Mouse (Mus musculus) ES-Bruce4 (cell line): ENCODE results near the gene Cntd1. TPM values are rescaled to one million over a fixed set of nuclear protein-coding genes. Genes with fewer than 3 reads are reported as not detected.

Experiments used
- H3K27ac ChIP-seq: 2 replicates; pipeline ENCODE4 v1.5.1; 2012; ENCODE audit warnings: low read length, inconsistent platforms; ENCODE audit not compliant: insufficient read depth
- H3K27me3 ChIP-seq: 2 replicates; pipeline ENCODE4 v1.6.1; 2012; ENCODE audit warnings: mild to moderate bottlenecking, low read length, inconsistent platforms; ENCODE audit not compliant: control insufficient read depth, poor library complexity, insufficient read depth, severe bottlenecking
- H3K36me3 ChIP-seq: 2 replicates; pipeline ENCODE4 v1.6.1; 2012; ENCODE audit warnings: inconsistent platforms, mild to moderate bottlenecking, low read length, moderate library complexity; ENCODE audit not compliant: control insufficient read depth, poor library complexity, insufficient read depth, severe bottlenecking
- H3K4me1 ChIP-seq: one replicate; pipeline ENCODE4 v1.8.1; 2011; ENCODE audit warnings: low read length; ENCODE audit not compliant: control insufficient read depth, insufficient read depth
- H3K4me3 ChIP-seq: 2 replicates; pipeline ENCODE4 v1.5.1; 2011; ENCODE audit warnings: low read depth, mild to moderate bottlenecking, low read length
- H3K9ac ChIP-seq: 2 replicates; pipeline ENCODE4 v1.6.1; 2012; ENCODE audit warnings: low read depth, mild to moderate bottlenecking, inconsistent platforms; ENCODE audit not compliant: poor library complexity, severe bottlenecking
- H3K9me3 ChIP-seq: replicated peaks from 2 replicates; pipeline ENCODE4 v1.6.1; 2012; ENCODE audit warnings: mild to moderate bottlenecking, low read length, inconsistent platforms; ENCODE audit not compliant: control insufficient read depth, poor library complexity, insufficient read depth, severe bottlenecking
- CTCF ChIP-seq: IDR thresholded peaks from one replicate; pipeline ENCODE4 v1.8.1; 2011; ENCODE audit warnings: low read depth, low read length
- EP300 ChIP-seq: IDR thresholded peaks from 2 replicates; pipeline ENCODE4 v1.6.1; 2011; ENCODE audit warnings: low read depth, low read length; ENCODE audit not compliant: insufficient read depth
- POLR2A ChIP-seq: IDR thresholded peaks from one replicate; pipeline ENCODE4 v1.8.1; 2011; ENCODE audit warnings: low read length; ENCODE audit not compliant: insufficient read depth
- polyA plus RNA-seq: library from polyadenylated mRNA; stranded (reverse); fragments of >200 nt; gene quantifications from 2 replicates; pipeline ENCODE4 v1.2.4, GENCODE M21; 2011; ENCODE audit warnings: low read depth; ENCODE audit not compliant: missing spikeins, insufficient read depth, insufficient read length

The Cntd1 gene
- polyA plus RNA-seq, 1 experiment, result 14.6 TPM

GRCm38 (mm10) chr11:101334023-101334422 lies 55.2 kb downstream of the Cntd1 start:
- no peak overlapping the region for H3K9ac ChIP-seq
- H3K27me3 ChIP-seq, result no peaks in the 10 kb centered on the region
- H3K9me3 ChIP-seq, result no peaks in the 10 kb centered on the region
- no peaks in the 10 kb centered on the region for H3K36me3 ChIP-seq
- no peak overlapping the region for H3K27ac ChIP-seq
- peak overlapping the region; percentile 11 for H3K4me3 ChIP-seq
- no peak for TF ChIP-seq POLR2A
- no peak for TF ChIP-seq CTCF
- TF ChIP-seq EP300, result no peak
- peaks cover 6% of the 10 kb centered on the region for H3K4me1 ChIP-seq

- no peaks in the 10 kb centered on the region for H3K9me3 ChIP-seq
- no peaks in the 10 kb centered on the region for H3K27me3 ChIP-seq
- TF ChIP-seq EP300, result peak; percentile 94
- TF ChIP-seq POLR2A, result peak; percentile 34
- no peak for TF ChIP-seq CTCF
- H3K4me3 ChIP-seq, result peak overlapping the region; percentile 11; the same call in 1 of the 2 replicates
- H3K36me3 ChIP-seq, result no peaks in the 10 kb centered on the region
- peak overlapping the region; percentile 57 for H3K27ac ChIP-seq
- peaks cover 6% of the 10 kb centered on the region for H3K4me1 ChIP-seq
- no peak overlapping the region for H3K9ac ChIP-seq
Measured at GRCm38 (mm10) chr11:101334516-101334915, 55.7 kb downstream of the Cntd1 start.

GRCm38 (mm10) chr11:101335685-101336084 lies 56.9 kb downstream of the Cntd1 start:
- no peaks in the 10 kb centered on the region for H3K36me3 ChIP-seq
- H3K9me3 ChIP-seq, result no peaks in the 10 kb centered on the region
- H3K9ac ChIP-seq, result no peak overlapping the region
- no peak overlapping the region for H3K27ac ChIP-seq
- peak overlapping the region; percentile 14 for H3K4me3 ChIP-seq
- H3K27me3 ChIP-seq, result no peaks in the 10 kb centered on the region
- TF ChIP-seq EP300, result no peak
- peak; percentile 79 for TF ChIP-seq CTCF
- H3K4me1 ChIP-seq, result peaks cover 3% of the 10 kb centered on the region

- no peak for TF ChIP-seq EP300
- TF ChIP-seq POLR2A, result peak; percentile 23
- H3K4me1 ChIP-seq, result peaks cover 2% of the 10 kb centered on the region
- no peak overlapping the region for H3K27ac ChIP-seq
- peak overlapping the region; percentile 71 for H3K4me3 ChIP-seq
- no peaks in the 10 kb centered on the region for H3K27me3 ChIP-seq
- H3K9me3 ChIP-seq, result no peaks in the 10 kb centered on the region
- no peaks in the 10 kb centered on the region for H3K36me3 ChIP-seq
- peak overlapping the region; percentile 30 for H3K9ac ChIP-seq
Measured at GRCm38 (mm10) chr11:101338123-101338760, 59.4 kb downstream of the Cntd1 start.

Other genes with a start within 250 kb of the Cntd1 start
- 7.3 and 7.9 TPM in 2 replicates for gene Naglu, start 209.0 kb upstream of the Cntd1 start, polyA plus RNA-seq
- gene Hsd17b1, start 200.6 kb upstream of the Cntd1 start, polyA plus RNA-seq, result 1.0 TPM in 1 of 2 replicates, not detected in the other
- gene Coasy, start 196.4 kb upstream of the Cntd1 start, polyA plus RNA-seq, result 21.7 and 24.5 TPM in 2 replicates
- gene Mlx, start 191.7 kb upstream of the Cntd1 start, polyA plus RNA-seq, result 40.5 and 44.8 TPM in 2 replicates
- 35.1 and 35.3 TPM in 2 replicates for gene Psmc3ip, start 183.6 kb upstream of the Cntd1 start, polyA plus RNA-seq
- gene Retreg3, start 159.1 kb upstream of the Cntd1 start, polyA plus RNA-seq, result 32.3 and 33.6 TPM in 2 replicates
- 55.3 and 60.5 TPM in 2 replicates for gene Tubg1, start 159.1 kb upstream of the Cntd1 start, polyA plus RNA-seq
- 1.9 and 3.0 TPM in 2 replicates for gene Tubg2, start 123.1 kb upstream of the Cntd1 start, polyA plus RNA-seq
- gene Cntnap1, start 108.5 kb upstream of the Cntd1 start, polyA plus RNA-seq, result 0.15 and 0.37 TPM in 2 replicates
- gene Plekhh3, start 107.7 kb upstream of the Cntd1 start, polyA plus RNA-seq, result 2.5 and 4.4 TPM in 2 replicates
- gene Ccr10, start 103.6 kb upstream of the Cntd1 start, polyA plus RNA-seq, result not detected in 2 replicates
- 42.8 and 49.9 TPM in 2 replicates for gene Ezh1, start 52.5 kb upstream of the Cntd1 start, polyA plus RNA-seq
- 3.4 and 4.9 TPM in 2 replicates for gene Ramp2, start 33.0 kb upstream of the Cntd1 start, polyA plus RNA-seq
- gene Vps25, start 25.3 kb upstream of the Cntd1 start, polyA plus RNA-seq, result 135 and 143 TPM in 2 replicates
- gene Wnk4, start 18.4 kb upstream of the Cntd1 start, polyA plus RNA-seq, result 0.85 and 0.96 TPM in 2 replicates
- gene Coa3, start 102 bp downstream of the Cntd1 start, polyA plus RNA-seq, result 44.8 and 53.0 TPM in 2 replicates
- gene Becn1, start 23.3 kb downstream of the Cntd1 start, polyA plus RNA-seq, result 48.2 and 53.0 TPM in 2 replicates
- 161 and 168 TPM in 2 replicates for gene Psme3, start 37.2 kb downstream of the Cntd1 start, polyA plus RNA-seq
- 3.5 and 5.8 TPM in 2 replicates for gene Aoc2, start 46.1 kb downstream of the Cntd1 start, polyA plus RNA-seq
- 0.84 and 0.94 TPM in 2 replicates for gene Aoc3, start 51.6 kb downstream of the Cntd1 start, polyA plus RNA-seq
- gene G6pc, start 88.5 kb downstream of the Cntd1 start, polyA plus RNA-seq, result not detected in 2 replicates
- 45.2 and 45.4 TPM in 2 replicates for gene Aarsd1, start 138.6 kb downstream of the Cntd1 start, polyA plus RNA-seq
- 8.8 and 9.4 TPM in 2 replicates for gene Gm27029, start 145.8 kb downstream of the Cntd1 start, polyA plus RNA-seq
- gene Rundc1, start 146.1 kb downstream of the Cntd1 start, polyA plus RNA-seq, result 5.4 and 5.8 TPM in 2 replicates
- gene Ptges3l, start 146.3 kb downstream of the Cntd1 start, polyA plus RNA-seq, result not detected in 2 replicates
- 1,188 and 1,249 TPM in 2 replicates for gene Rpl27, start 163.3 kb downstream of the Cntd1 start, polyA plus RNA-seq
- gene Ifi35, start 169.4 kb downstream of the Cntd1 start, polyA plus RNA-seq, result 6.7 and 9.0 TPM in 2 replicates
- 11.2 and 11.4 TPM in 2 replicates for gene Rnd2, start 186.0 kb downstream of the Cntd1 start, polyA plus RNA-seq
- 91.2 and 101 TPM in 2 replicates for gene Vat1, start 187.2 kb downstream of the Cntd1 start, polyA plus RNA-seq